Mouse (Mus musculus): ENCODE data around the gene Stk40. TPM values are rescaled to one million over a fixed set of nuclear protein-coding genes. Genes with fewer than 3 reads are reported as not detected.
A peak's percentile ranks its signal among the peaks of the same experiment; 100 is the strongest.

Gene Stk40
- polyA plus RNA-seq, 1 experiment from 2014 or later, result 17.3 TPM

GRCm38 (mm10) chr4:126103057-126103581 lies 638 bp upstream of the Stk40 start:
- ATAC-seq (ENCODE audit: low FRiP score, low TSS enrichment), result peak; percentile 80
- no peaks in the 10 kb centered on the region for H3K27me3 ChIP-seq (ENCODE audit: control insufficient read depth, insufficient read depth, low read length)
- no peak for TF ChIP-seq EP300 (optimal IDR thresholded peaks at IDR 0.05)
- TF ChIP-seq CTCF (IDR thresholded peaks at IDR 0.05; ENCODE audit: low read depth), result peak; percentile 22; the same call in 1 of the 2 replicates

GRCm38 (mm10) chr4:126104261-126105075 lies 711 bp downstream of the Stk40 start:
- Histone ChIP-seq H3K4me1 (replicated peaks; ENCODE audit: control insufficient read depth, insufficient read depth) (peaks cover 9% of the 10 kb centered on the region), H3K4me3 (ENCODE audit: low read depth, low read length) (peak overlapping the region; percentile 97), H3K4me2 (replicated peaks; ENCODE audit: low read depth) (peak overlapping the region; percentile 90), H3K36me3 (ENCODE audit: control insufficient read depth, insufficient read depth, low read length) (no peaks in the 10 kb centered on the region), H3K9me3 (ENCODE audit: control insufficient read depth, low read length) (no peaks in the 10 kb centered on the region), H3K27me3 (ENCODE audit: control insufficient read depth, insufficient read depth, low read length) (no peaks in the 10 kb centered on the region), H3K27ac (replicated peaks) (peak overlapping the region; percentile 95), H3K9ac (ENCODE audit: low read length) (peak overlapping the region; percentile 95)
- TF ChIP-seq CTCF (IDR thresholded peaks at IDR 0.05; ENCODE audit: low read depth) (no peak), EP300 (optimal IDR thresholded peaks at IDR 0.05) (no peak)
- ATAC-seq (ENCODE audit: low FRiP score, low TSS enrichment) (peak; percentile 3; the same call in 1 of the 2 replicates), DNase-seq (ENCODE audit: low spot score) (peak; percentile 68)
- 2% methylated on average over 34 of the region's 34 CpGs for WGBS

More at GRCm38 (mm10) chr4:126103057-126103581, 638 bp upstream of the Stk40 start:
- Histone ChIP-seq H3K36me3 (ENCODE audit: control insufficient read depth, insufficient read depth, low read length) (no peaks in the 10 kb centered on the region), H3K27ac (replicated peaks) (peak overlapping the region; percentile 95), H3K9me3 (ENCODE audit: control insufficient read depth, low read length) (no peaks in the 10 kb centered on the region), H3K9ac (ENCODE audit: low read length) (peak overlapping the region; percentile 57), H3K4me2 (replicated peaks; ENCODE audit: low read depth) (peak overlapping the region; percentile 90), H3K4me1 (replicated peaks; ENCODE audit: control insufficient read depth, insufficient read depth) (peaks cover 9% of the 10 kb centered on the region), H3K4me3 (ENCODE audit: low read depth, low read length) (peak overlapping the region; percentile 97)
- under 1% methylated on average over 15 of the region's 15 CpGs for WGBS
- peak; percentile 93 for DNase-seq (ENCODE audit: low spot score)

GRCm38 (mm10) chr4:126105131-126105783 lies 1.5 kb downstream of the Stk40 start:
- DNase-seq (ENCODE audit: low spot score), result no peak
- Histone ChIP-seq H3K4me3 (ENCODE audit: low read depth, low read length) (peak overlapping the region; percentile 97), H3K36me3 (ENCODE audit: control insufficient read depth, insufficient read depth, low read length) (no peaks in the 10 kb centered on the region), H3K4me2 (replicated peaks; ENCODE audit: low read depth) (peak overlapping the region; percentile 90), H3K27ac (replicated peaks) (no peak overlapping the region), H3K9ac (ENCODE audit: low read length) (peak overlapping the region; percentile 95; the same call in 1 of the 2 replicates), H3K27me3 (ENCODE audit: control insufficient read depth, insufficient read depth, low read length) (no peaks in the 10 kb centered on the region), H3K4me1 (replicated peaks; ENCODE audit: control insufficient read depth, insufficient read depth) (peaks cover 16% of the 10 kb centered on the region), H3K9me3 (ENCODE audit: control insufficient read depth, low read length) (no peaks in the 10 kb centered on the region)
- TF ChIP-seq CTCF (IDR thresholded peaks at IDR 0.05; ENCODE audit: low read depth), result no peak
- TF ChIP-seq EP300 (optimal IDR thresholded peaks at IDR 0.05), result no peak
- 67% methylated on average over 7 of the region's 7 CpGs for WGBS
- no peak for ATAC-seq (ENCODE audit: low FRiP score, low TSS enrichment)

GRCm38 (mm10) chr4:126108061-126108740 lies 4.4 kb downstream of the Stk40 start:
- no peak for DNase-seq (ENCODE audit: low spot score)
- no peak overlapping the region for H3K9ac ChIP-seq (ENCODE audit: low read length)
- ATAC-seq (ENCODE audit: low FRiP score, low TSS enrichment), result no peak
- no peaks in the 10 kb centered on the region for H3K9me3 ChIP-seq (ENCODE audit: control insufficient read depth, low read length)
- H3K4me3 ChIP-seq (ENCODE audit: low read depth, low read length), result no peak overlapping the region
- H3K4me1 ChIP-seq (replicated peaks; ENCODE audit: control insufficient read depth, insufficient read depth), result peaks cover 15% of the 10 kb centered on the region; the same call in 1 of the 2 replicates
- no peaks in the 10 kb centered on the region for H3K36me3 ChIP-seq (ENCODE audit: control insufficient read depth, insufficient read depth, low read length)
- TF ChIP-seq EP300 (optimal IDR thresholded peaks at IDR 0.05), result no peak
- TF ChIP-seq CTCF (IDR thresholded peaks at IDR 0.05; ENCODE audit: low read depth), result no peak
- no peak overlapping the region for H3K4me2 ChIP-seq (replicated peaks; ENCODE audit: low read depth)
- WGBS, result 55% methylated on average over 8 of the region's 8 CpGs
- peak overlapping the region; percentile 40; the same call in 1 of the 2 replicates for H3K27ac ChIP-seq (replicated peaks)
- H3K27me3 ChIP-seq (ENCODE audit: control insufficient read depth, insufficient read depth, low read length), result no peaks in the 10 kb centered on the region

- peak overlapping the region; percentile 31 for H3K9ac ChIP-seq (ENCODE audit: low read length)
- H3K4me3 ChIP-seq (ENCODE audit: low read depth, low read length), result no peak overlapping the region
- H3K4me1 ChIP-seq (replicated peaks; ENCODE audit: control insufficient read depth, insufficient read depth), result peaks cover 13% of the 10 kb centered on the region; the same call in 1 of the 2 replicates
- ATAC-seq (ENCODE audit: low FRiP score, low TSS enrichment), result no peak
- TF ChIP-seq EP300 (optimal IDR thresholded peaks at IDR 0.05) (no peak), CTCF (IDR thresholded peaks at IDR 0.05; ENCODE audit: low read depth) (no peak)
- H3K36me3 ChIP-seq (ENCODE audit: control insufficient read depth, insufficient read depth, low read length), result no peaks in the 10 kb centered on the region
- peak overlapping the region; percentile 30 for H3K4me2 ChIP-seq (replicated peaks; ENCODE audit: low read depth)
- no peaks in the 10 kb centered on the region for H3K9me3 ChIP-seq (ENCODE audit: control insufficient read depth, low read length)
- no peaks in the 10 kb centered on the region for H3K27me3 ChIP-seq (ENCODE audit: control insufficient read depth, insufficient read depth, low read length)
- 51% methylated on average over 10 of the region's 10 CpGs for WGBS
- H3K27ac ChIP-seq (replicated peaks), result peak overlapping the region; percentile 90
- DNase-seq (ENCODE audit: low spot score), result no peak
Observed at GRCm38 (mm10) chr4:126109613-126110373, 6.0 kb downstream of the Stk40 start.

Measured in stomach, postnatal 0 days (tissue).